Mouse (Mus musculus): Measurements from ENCODE around the gene Krt86.
"Not testable (repeated sequence)": the region's sequence is repeated elsewhere in the genome, so short reads cannot be mapped to it uniquely, and the experiment has no call there.

Krt86 gene

DNA sequence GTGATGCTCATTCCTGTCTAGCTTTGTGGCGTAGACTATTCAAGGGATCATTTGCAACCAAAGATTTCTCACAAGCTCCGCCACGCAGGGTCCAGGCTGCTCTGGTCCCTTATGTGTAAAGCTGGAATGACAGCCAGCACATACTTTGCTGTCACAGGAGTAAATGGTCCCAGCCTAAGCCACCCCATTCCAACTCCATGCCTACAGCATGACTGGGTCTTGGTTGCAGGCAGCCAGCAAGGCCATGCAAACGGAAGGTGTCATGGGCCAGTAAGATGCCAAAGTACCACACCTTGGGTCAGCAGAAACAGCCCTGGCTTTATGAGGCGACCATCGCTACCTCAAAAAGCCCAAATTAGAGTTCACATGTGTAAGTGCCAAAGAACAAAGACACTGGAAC lies 20.4 kb downstream of the Krt86 start:
- DNase-seq = no peak

DNA sequence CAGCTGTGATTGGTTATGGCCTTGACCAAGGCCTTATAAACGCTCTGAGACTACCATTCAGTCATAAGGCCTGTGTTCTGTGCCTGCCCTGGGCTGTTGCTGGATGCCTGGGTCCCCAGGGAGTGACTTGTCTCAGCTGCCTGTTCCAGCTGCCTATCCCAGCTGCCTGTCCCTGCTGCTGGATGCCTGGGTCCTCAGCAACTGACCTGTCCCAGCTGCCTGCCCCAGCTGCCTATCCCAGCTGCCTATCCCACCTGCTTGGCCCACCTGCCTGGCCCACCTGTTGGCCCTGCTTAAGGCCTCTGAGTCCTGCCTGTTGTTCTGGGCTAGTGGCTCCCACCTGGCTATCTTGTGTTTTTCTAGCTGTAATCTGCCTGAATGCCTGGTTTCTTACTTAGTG lies 20.9 kb downstream of the Krt86 start:
- no peak for DNase-seq

DNA sequence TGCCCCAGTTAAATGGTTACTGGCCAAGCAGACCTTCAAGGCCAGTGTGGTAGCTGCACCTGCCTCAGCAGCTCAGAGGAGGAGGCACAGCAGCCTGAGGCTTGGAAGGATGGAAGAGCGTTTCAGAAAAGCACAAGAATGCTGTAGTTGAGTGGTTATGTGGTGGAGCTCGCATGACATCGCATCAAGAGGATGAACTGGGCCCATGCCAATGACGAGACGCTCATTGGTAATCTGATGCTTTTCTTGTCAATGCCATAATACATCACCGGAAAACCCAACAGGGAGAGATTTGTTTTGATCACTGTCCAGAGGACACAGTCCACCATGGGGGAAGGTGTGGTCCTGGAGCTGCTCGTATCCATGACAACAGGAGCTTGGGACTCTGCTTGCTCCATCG lies 22.0 kb downstream of the Krt86 start:
- DNase-seq = no peak

GRCm38 (mm10) chr15:101497181-101497580 lies 23.9 kb downstream of the Krt86 start:
- no peak for DNase-seq

GRCm38 (mm10) chr15:101506896-101507758 lies 33.8 kb downstream of the Krt86 start:
- no peak for DNase-seq

- DNase-seq = no peak
Measured at GRCm38 (mm10) chr15:101508247-101508646, 35.0 kb downstream of the Krt86 start.

GRCm38 (mm10) chr15:101517161-101517560 lies 43.9 kb downstream of the Krt86 start, which contains the start of gene Gm49425:
Gm49425 (minus strand) TSS chr15:101517261.
- not testable (repeated sequence) for DNase-seq

- DNase-seq = no peak
Measured at GRCm38 (mm10) chr15:101519792-101520191, 46.5 kb downstream of the Krt86 start.

DNA sequence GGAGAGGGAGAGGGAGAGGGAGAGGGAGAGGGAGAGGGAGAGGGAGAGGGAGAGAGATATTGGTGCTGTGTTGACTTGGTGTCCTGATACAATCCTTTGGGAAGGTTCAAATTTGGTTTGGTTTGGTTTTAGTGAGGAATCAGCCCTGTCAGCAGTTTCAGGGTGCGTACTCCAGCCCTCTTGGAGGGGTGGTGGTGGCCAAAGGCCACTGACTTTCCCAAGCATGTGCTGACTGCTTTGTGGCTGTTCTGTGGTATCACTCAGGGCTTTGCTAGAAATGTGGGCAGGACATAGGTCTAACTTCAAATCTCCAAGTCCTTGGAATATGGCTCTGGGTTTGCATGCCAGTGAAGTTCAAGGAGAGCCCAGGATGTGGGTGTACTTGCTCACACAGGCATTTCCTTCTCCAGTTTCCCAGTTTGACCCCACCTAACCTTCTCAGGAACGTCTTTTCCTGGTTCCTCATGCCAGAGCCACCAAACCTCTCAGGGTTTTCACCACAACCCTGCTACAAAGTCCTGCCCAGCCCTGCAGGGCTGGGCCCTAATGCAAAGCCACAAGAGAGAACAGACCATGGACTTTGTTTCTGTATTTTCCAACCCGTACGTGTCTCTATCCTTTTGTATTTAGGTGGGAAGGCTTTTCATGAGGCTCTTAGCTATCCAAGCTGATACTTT lies 49.4 kb downstream of the Krt86 start:
- no peak for DNase-seq

Measured in thymus, adult 18-20 months (tissue).